Mouse (Mus musculus) Patski (cell line): ENCODE data around the gene Iqgap2. TPM values are rescaled to one million over a fixed set of nuclear protein-coding genes. Genes with fewer than 3 reads are reported as not detected.

ENCODE experiments used
- ATAC-seq: fragments of 100-300 bp; one replicate; pipeline ENCODE4 v1.8.0; 2021
- CTCF ChIA-PET: fragments of 350-600 bp; sonication (Branson Sonifier 250); formaldehyde crosslinking; loops from one replicate; lab custom pipeline; 2022; ENCODE audit warnings: inconsistent platforms; lab: Charles Lee
- POLR2A ChIA-PET: fragments of 350-600 bp; sonication (Branson Sonifier 250); formaldehyde crosslinking; loops from one replicate; lab custom pipeline; 2022; ENCODE audit warnings: antibody characterized with exemption, inconsistent platforms; lab: Charles Lee
- DNase-seq: peaks from one replicate; pipeline ENCODE4 v3.0.0-alpha.2; 2011; ENCODE audit warnings: low read depth, low spot score
- H3K27me3 ChIP-seq: fragments of 371-371 bp; one replicate; pipeline ENCODE4 v1.5.1; 2021
- CTCF ChIP-seq: fragments of 100-300 bp; IDR thresholded peaks from one replicate; pipeline ENCODE4 v1.5.1; 2021
- in situ Hi-C: fragments of 300-500 bp; cut with MboI; formaldehyde crosslinking; loops from 3 replicates; pipeline ENCODE4 v1.11.1; 2018; ENCODE audit warnings: low pct_unique_long_range_greater_than_20kb, mixed read lengths
- polyA plus RNA-seq: library from polyadenylated mRNA; unstranded; gene quantifications from one replicate; pipeline ENCODE4 v1.2.3, GENCODE M21; 2021

The Iqgap2 gene
- polyA plus RNA-seq, 1 experiment from 2014 or later: 0.08 TPM

GRCm38 (mm10) chr13:95610786-95611562 is 280.7 kb downstream of the Iqgap2 start:
- DNase-seq (no peak), ATAC-seq (no peak)
- TF ChIP-seq CTCF: no peak

DNA sequence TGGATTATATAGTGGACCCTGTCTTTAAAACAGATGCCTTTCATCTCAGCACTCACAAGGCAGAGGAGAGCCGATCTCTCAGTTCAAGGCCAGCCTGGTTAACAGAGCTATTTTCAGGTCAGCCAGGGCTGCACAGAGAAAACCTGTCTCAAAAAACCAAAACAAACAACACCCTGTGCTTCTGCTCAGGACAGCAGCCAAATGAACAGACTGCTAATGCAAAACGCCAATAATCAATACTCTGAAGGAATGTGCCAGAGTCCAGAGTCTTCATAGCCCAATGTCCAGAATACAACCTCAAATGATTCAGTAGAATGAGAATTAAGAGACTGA is 282.7 kb downstream of the Iqgap2 start:
- no peak for TF ChIP-seq CTCF
- DNase-seq (no peak), ATAC-seq (no peak)
- H3K27me3 ChIP-seq: no peaks in the 10 kb centered on the region
- in situ Hi-C loops: no loop called here
- ChIA-PET CTCF (no interaction called here), POLR2A (no interaction called here)

More at GRCm38 (mm10) chr13:95610786-95611562, 280.7 kb downstream of the Iqgap2 start:
- CTCF ChIA-PET: interaction anchor here (1.0 to 1.2 kb wide), 2 partner anchors 13 to 22 kb away, joined by 3 read pairs; no protein-coding TSS in a partner anchor
- POLR2A ChIA-PET: no interaction called here
- in situ Hi-C loops: no loop called here
- no peaks in the 10 kb centered on the region for H3K27me3 ChIP-seq

DNA sequence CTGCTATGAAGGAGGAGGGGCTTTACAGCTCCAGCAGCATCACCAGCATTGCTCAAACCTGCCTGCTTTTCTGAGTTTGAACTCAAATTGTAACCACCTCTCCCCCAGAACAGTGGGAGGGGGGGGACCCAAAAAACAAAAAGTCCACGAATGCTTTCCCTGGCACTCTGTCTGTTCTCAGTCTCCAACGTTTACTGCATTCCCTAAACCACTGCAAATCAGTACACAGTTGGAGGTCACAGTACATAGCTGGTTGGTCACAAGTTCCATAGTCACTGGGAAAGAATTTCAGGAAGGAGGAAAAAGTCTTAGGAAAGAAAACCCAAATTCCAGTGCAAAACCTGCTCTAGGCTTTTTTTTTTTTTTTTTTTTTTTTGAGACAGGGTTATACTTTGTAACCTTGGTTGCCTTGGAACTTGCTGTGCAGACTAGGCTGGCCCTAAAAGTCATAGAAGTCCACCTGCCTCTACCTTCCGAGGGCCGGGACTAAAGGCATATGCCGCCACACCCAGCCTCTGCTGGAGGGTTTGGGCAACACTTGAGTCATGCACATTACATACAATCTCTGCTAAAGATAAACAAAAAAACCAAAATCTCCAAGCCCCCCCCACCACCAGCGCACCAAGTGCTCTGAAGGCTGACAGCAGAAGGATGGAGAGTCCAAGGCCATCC is 283.2 kb downstream of the Iqgap2 start:
- ATAC-seq (peak; percentile 68), DNase-seq (peak; percentile 53)
- CTCF ChIA-PET: no interaction called here
- in situ Hi-C loops: no loop called here
- POLR2A ChIA-PET: no interaction called here
- H3K27me3 ChIP-seq: no peaks in the 10 kb centered on the region
- no peak for TF ChIP-seq CTCF

GRCm38 (mm10) chr13:95607019-95607418 is 284.7 kb downstream of the Iqgap2 start:
- ATAC-seq: no peak
- no peak for TF ChIP-seq CTCF
- ChIA-PET CTCF (interaction anchor here (1.1 kb wide), 1 partner anchor 43 kb away, joined by 3 read pairs; no protein-coding TSS in a partner anchor), POLR2A (no interaction called here)
- in situ Hi-C loops: no loop called here
- no peak for DNase-seq
- no peaks in the 10 kb centered on the region for H3K27me3 ChIP-seq

DNA sequence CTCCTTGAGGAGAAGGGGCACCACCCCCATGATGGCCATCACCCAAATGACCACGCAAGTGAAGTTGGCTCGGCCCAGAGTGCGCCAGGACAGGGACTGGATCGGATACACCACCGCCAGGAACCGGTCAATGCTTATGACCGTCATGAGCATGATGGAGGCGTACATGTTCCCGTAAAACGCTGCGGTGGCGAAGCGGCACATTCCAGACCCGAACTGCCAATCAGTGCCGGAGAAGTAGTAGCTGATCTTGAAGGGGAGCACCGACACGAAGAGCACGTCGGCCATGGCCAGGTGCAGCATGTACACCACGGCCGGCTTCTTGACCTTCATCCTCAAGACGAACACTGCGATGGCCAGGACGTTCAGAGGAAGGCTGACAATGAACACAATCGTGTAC is 287.4 kb downstream of the Iqgap2 start:
- POLR2A ChIA-PET: no interaction called here

GRCm38 (mm10) chr13:95599833-95600359 is 291.8 kb downstream of the Iqgap2 start:
- no peak for DNase-seq
- TF ChIP-seq CTCF: no peak
- ChIA-PET POLR2A (no interaction called here), CTCF (no interaction called here)
- no peak for ATAC-seq
- in situ Hi-C loops: no loop called here
- H3K27me3 ChIP-seq: no peaks in the 10 kb centered on the region

More for the DNA sequence above, 287.4 kb downstream of the Iqgap2 start:
- CTCF ChIA-PET: interaction anchor here (1.0 kb wide), 1 partner anchor 69 kb away, joined by 3 read pairs; no protein-coding TSS in a partner anchor
- no peak for TF ChIP-seq CTCF
- ATAC-seq (no peak), DNase-seq (no peak)
- in situ Hi-C loops: no loop called here
- H3K27me3 ChIP-seq: no peaks in the 10 kb centered on the region

- DNase-seq (no peak), ATAC-seq (no peak)
- H3K27me3 ChIP-seq: no peaks in the 10 kb centered on the region
- in situ Hi-C loops: no loop called here
- ChIA-PET CTCF (no interaction called here), POLR2A (interaction anchor here (0.6 kb wide), 1 partner anchor 32 kb away, joined by 3 read pairs; no protein-coding TSS in a partner anchor)
- TF ChIP-seq CTCF: no peak
These were observed 293.3 kb downstream of the Iqgap2 start for GRCm38 (mm10) chr13:95598232-95598920.

GRCm38 (mm10) chr13:95597578-95597977 is 294.1 kb downstream of the Iqgap2 start:
- ATAC-seq (no peak), DNase-seq (no peak)
- POLR2A ChIA-PET: interaction anchor here (0.6 kb wide), 1 partner anchor 33 kb away, joined by 3 read pairs; no protein-coding TSS in a partner anchor
- H3K27me3 ChIP-seq: no peaks in the 10 kb centered on the region
- no peak for TF ChIP-seq CTCF
- in situ Hi-C loops: no loop called here
- CTCF ChIA-PET: no interaction called here

GRCm38 (mm10) chr13:95596689-95597088 is 295.0 kb downstream of the Iqgap2 start:
- no peak for TF ChIP-seq CTCF
- CTCF ChIA-PET: interaction anchor here (0.5 kb wide), 1 partner anchor 522 kb away, joined by 3 read pairs; no protein-coding TSS in a partner anchor
- in situ Hi-C loops: no loop called here
- POLR2A ChIA-PET: no interaction called here
- ATAC-seq (no peak), DNase-seq (no peak)
- no peaks in the 10 kb centered on the region for H3K27me3 ChIP-seq

- DNase-seq (no peak), ATAC-seq (no peak)
- TF ChIP-seq CTCF: no peak
- H3K27me3 ChIP-seq: no peaks in the 10 kb centered on the region
- ChIA-PET CTCF (no interaction called here), POLR2A (no interaction called here)
- in situ Hi-C loops: no loop called here
These were observed 295.8 kb downstream of the Iqgap2 start for GRCm38 (mm10) chr13:95595921-95596320.
